Mouse (Mus musculus): ENCODE data around the gene Zfp202.

The Zfp202 gene

GRCm38 (mm10) chr9:40241223-40241801, 49.2 kb downstream of the Zfp202 start:
- DNase-seq = peak; percentile 93

DNA sequence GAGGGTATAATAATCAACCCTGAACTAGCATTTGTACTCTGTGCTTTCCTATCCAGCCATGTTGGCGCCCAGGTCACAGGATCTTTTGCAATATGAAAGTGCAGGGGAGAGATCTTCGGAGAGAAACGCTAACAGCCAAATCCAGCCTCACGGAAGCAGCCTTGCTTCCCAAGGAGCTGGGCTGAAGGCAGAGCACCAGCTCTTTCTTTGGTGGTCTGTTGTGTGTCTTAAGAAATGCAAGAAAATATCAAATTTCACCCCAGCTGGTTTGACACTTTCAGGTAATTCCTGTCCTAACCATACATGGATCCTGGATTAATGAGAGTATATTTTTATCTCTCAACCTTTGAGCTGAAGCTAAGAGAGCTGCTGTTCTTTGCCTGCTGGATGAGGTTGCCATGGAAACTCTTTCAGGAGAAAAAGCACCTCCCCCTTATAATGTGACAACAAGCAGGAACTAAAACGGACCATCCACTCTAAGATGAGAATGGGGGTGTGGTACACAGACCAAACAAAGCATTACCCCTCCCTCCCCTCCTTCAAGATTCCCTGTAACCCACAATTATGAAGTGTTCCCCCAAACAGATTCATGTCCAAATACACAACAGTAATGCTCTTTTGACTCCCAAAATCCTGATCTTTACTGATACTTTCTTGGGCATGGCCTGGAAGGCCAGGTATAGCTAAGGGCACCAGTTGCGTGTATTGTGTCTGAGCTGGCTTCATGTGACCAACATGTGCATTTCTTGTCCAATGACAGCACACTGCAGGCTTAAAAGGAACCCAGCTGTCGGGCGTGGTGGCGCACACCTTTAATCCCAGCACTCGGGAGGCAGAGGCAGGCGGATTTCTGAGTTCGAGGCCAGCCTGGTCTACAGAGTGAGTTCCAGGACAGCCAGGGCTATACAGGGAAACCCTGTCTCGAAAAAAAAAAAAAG, 50.1 kb downstream of the Zfp202 start:
- peak; percentile 70 for DNase-seq

DNA sequence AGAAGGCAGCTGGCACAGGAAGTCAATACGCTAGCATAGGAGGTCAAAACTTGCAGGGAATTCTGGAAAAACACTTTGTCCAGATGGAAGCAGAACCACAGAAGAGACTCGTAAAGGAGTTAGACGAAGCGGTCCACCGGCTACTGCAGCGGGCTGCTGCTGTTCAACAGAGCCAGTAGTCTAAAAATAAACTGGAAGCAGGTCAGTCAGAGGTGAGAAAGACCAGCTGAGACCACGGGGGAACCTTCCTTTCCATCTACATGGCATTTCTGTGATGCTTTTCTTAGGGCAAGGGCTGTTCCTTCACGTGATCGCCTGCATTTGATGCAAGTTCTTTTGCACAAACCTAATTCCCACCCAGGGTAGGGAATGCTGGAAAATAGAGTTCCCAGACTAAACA, 53.4 kb downstream of the Zfp202 start:
- peak; percentile 61 for DNase-seq

- peak; percentile 50 for DNase-seq
These were observed 54.0 kb downstream of the Zfp202 start for GRCm38 (mm10) chr9:40245974-40246665.

DNA sequence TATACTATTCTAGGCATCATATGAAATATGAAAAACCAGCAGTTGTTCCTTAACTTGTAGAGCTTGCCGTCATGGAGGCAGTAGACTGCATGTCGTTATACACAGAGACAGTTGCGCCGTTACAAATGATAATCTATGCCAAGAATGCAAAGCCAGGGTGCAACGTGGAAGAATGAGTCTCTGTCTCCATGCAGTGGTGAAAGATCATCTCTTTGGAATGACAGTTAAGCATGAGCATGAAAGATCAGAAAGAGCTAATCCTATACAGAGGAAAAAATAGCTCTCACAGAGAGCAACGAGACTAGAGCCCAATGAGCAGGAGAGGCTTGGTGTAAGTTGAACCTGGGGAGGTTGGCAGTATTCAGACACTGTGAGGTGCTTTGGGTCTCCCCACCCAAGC, 54.6 kb downstream of the Zfp202 start:
- no peak for DNase-seq

DNA sequence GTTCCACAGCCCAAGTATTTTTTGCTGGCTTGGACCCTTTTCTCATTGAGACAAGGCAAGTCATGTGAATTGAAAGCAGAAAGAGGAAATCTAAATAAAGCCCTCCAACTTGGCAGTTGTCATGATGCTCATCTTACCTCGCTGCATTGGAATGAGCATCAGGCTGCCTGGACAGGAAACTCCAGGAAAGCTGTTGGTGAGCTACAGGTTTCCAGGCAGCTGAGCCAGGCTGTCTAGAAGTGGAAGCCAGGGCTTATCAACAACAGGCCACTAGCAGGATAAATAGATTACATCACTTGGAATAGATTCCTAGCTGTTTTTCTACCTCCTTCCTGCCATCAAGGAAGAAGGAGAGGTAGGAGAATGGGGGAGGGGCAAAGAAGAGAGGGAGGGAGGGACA, 57.0 kb downstream of the Zfp202 start:
- peak; percentile 92 for DNase-seq

DNA sequence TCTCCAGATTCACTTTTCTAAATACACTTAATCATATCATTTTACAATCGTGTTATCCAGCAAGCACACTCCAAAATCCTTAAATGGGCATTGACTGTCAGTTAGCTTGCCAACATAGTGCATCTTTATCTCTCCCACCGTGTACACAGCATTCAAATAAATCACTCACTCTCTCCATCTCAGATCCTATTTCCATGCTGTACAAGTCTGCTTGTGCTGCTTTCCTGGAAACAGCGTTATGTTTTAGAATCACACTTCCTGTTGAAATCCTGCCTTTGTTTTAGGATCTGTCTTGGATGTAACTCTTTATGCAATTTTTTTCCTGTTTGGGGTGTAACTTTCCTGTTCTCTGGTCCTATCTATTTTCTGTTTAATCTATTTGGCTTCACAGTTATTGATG, 60.3 kb downstream of the Zfp202 start:
- peak; percentile 35 for DNase-seq
